Mouse (Mus musculus): ENCODE measurements around the gene Ift81.

GRCm38 (mm10) chr5:122624952-122625479, 10.7 kb upstream of the Ift81 start:
- TF ChIP-seq EP300 (IDR thresholded peaks at IDR 0.05; ENCODE audit: low read depth): no peak
- TF ChIP-seq CTCF (IDR thresholded peaks at IDR 0.05; ENCODE audit: low read depth): no peak

Measured in heart, postnatal 0 days (tissue).